Mouse (Mus musculus): Measurements from ENCODE around the gene Ugdh.

DNA sequence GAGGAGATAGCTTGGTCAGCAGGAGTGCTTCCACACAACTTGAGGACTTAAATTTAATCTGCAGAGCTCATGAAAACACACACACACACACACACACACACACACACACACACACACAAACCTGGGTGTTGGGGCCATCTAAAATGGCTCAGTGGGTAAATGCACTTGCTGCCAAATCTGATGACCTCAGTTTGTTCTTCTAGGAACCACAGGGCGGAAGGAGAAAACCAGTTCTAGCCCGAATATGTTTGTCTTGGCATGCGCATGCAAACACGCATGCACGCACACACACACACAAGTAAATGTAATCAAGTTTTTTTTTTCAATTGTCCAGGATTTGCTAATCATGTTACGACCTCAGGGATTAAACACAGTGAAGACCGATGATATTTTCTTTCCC lies 64.2 kb downstream of the Ugdh start:
- no peak for TF ChIP-seq TAL1 (IDR thresholded peaks at IDR 0.05; ENCODE audit: low read length)
- no peak for TF ChIP-seq GATA1 (IDR thresholded peaks at IDR 0.05; ENCODE audit: low read length)

Data from erythroblast, embryonic 14.5 days (primary cell).